Mouse (Mus musculus) CH12.LX (cell line): ENCODE data around the gene Slc22a16.

Experiments used
- CTCF ChIP-seq, 2 experiments: IDR thresholded peaks in 1 of 2; conservative IDR thresholded peaks in 1 of 2; 2 replicates each; pipeline ENCODE4 v1.5.1; 2011 to 2012; ENCODE audit warnings: low read depth in 2 of 2, low read length in 2 of 2, improper control_type of control experiment in 1 of 2, inconsistent platforms in 1 of 2, mild to moderate bottlenecking in 1 of 2, moderate library complexity in 1 of 2
- EP300 ChIP-seq: IDR thresholded peaks from 2 replicates; pipeline ENCODE4 v1.6.1; 2011; ENCODE audit warnings: low read length, improper control_type of control experiment
- GABPA ChIP-seq: IDR thresholded peaks from 2 replicates; pipeline ENCODE4 v1.6.1; 2012; ENCODE audit warnings: low read depth, low read length, improper control_type of control experiment, inconsistent platforms; ENCODE audit not compliant: insufficient replicate concordance
- HCFC1 ChIP-seq: IDR thresholded peaks from 2 replicates; pipeline ENCODE4 v1.6.1; 2012; ENCODE audit warnings: low read depth, mild to moderate bottlenecking, inconsistent platforms, low read length, improper control_type of control experiment
- MEF2A ChIP-seq: IDR thresholded peaks from 2 replicates; pipeline ENCODE4 v1.6.1; 2014; ENCODE audit warnings: low read depth, mild to moderate bottlenecking, inconsistent platforms, low read length, improper control_type of control experiment, borderline replicate concordance
- POLR2A ChIP-seq: IDR thresholded peaks from 2 replicates; pipeline ENCODE4 v1.6.1; 2011; ENCODE audit warnings: low read depth, mild to moderate bottlenecking, improper control_type of control experiment, low read length
- POLR2AphosphoS2 ChIP-seq: IDR thresholded peaks from 2 replicates; pipeline ENCODE4 v1.6.1; 2011; ENCODE audit warnings: low read depth, low read length, improper control_type of control experiment
- ZC3H11A ChIP-seq: IDR thresholded peaks from 2 replicates; pipeline ENCODE4 v1.6.1; 2012; ENCODE audit warnings: low read depth, mild to moderate bottlenecking, inconsistent platforms, low read length, improper control_type of control experiment

DNA sequence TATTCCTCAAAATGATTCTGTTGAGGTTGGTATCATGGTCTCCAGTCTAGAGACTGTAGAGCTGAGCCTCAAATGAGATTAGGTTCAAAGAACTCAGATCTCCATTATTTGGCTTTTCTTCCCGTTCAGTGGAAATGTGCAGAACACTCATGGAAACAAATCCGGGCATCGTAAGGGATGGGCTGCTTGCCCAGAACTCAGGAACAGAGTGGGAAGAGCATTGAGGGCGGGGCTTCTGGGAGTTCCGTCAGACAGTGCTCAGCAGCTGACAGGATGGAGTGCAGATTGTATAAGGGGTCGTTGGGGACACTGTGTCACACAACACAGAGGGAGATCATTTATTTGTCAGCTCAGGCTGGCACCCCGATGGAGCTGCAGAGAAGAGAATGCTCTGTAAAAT, 22.1 kb downstream of the Slc22a16 start:
- TF ChIP-seq MEF2A (no peak), EP300 (no peak), POLR2AphosphoS2 (no peak), CTCF (conservative IDR thresholded peaks at IDR 0.05 in 1 of 2, IDR thresholded peaks at IDR 0.05 in 1 of 2; ENCODE audit: low read depth in 2 of 2, low read length in 2 of 2) (no peak), POLR2A (no peak), ZC3H11A (no peak), HCFC1 (no peak), GABPA (no peak)
